Mouse (Mus musculus) heart, postnatal 0 days (tissue): ENCODE results near the gene Ak9. TPM values are rescaled to one million over a fixed set of nuclear protein-coding genes. Genes with fewer than 3 reads are reported as not detected.

Experiments used
- ATAC-seq: fragments of 200-750 bp; cut with Nextera tagmentation; 2 replicates; pipeline ENCODE4 v1.8.0; 2017; ENCODE audit warnings: low read depth, moderate number of reproducible peaks, moderate library complexity; ENCODE audit not compliant: insufficient read depth
- DNase-seq: peaks from one replicate; pipeline ENCODE4 v3.0.0-alpha.2; 2016; ENCODE audit warnings: low spot score
- H3K27ac ChIP-seq: fragments of 300-500 bp; sonication (generic); 2 replicates; pipeline ENCODE4 v1.5.1; 2014; ENCODE audit warnings: low read depth, mild to moderate bottlenecking
- H3K27me3 ChIP-seq: fragments of 300-500 bp; sonication (generic); 2 replicates; pipeline ENCODE4 v1.6.1; 2014; ENCODE audit warnings: low read length, mixed read lengths; ENCODE audit not compliant: control insufficient read depth, insufficient read depth
- H3K36me3 ChIP-seq: fragments of 300-500 bp; sonication (generic); replicated peaks from 2 replicates; pipeline ENCODE4 v1.6.1; 2014; ENCODE audit warnings: low read length, mixed read lengths; ENCODE audit not compliant: control insufficient read depth, insufficient read depth
- H3K4me1 ChIP-seq: fragments of 300-500 bp; sonication (generic); 2 replicates; pipeline ENCODE4 v1.6.1; 2014; ENCODE audit warnings: antibody characterized with exemption; ENCODE audit not compliant: control insufficient read depth, insufficient read depth
- H3K4me2 ChIP-seq: fragments of 300-500 bp; sonication (generic); 2 replicates; pipeline ENCODE4 v1.6.1; 2014; ENCODE audit warnings: low read depth, mild to moderate bottlenecking, low read length, moderate library complexity
- H3K4me3 ChIP-seq: fragments of 300-500 bp; sonication (generic); 2 replicates; pipeline ENCODE4 v1.5.1; 2014; ENCODE audit warnings: low read depth, low read length
- H3K9ac ChIP-seq: fragments of 300-500 bp; sonication (generic); replicated peaks from 2 replicates; pipeline ENCODE4 v1.6.1; 2014; ENCODE audit warnings: low read depth, low read length, mixed read lengths
- H3K9me3 ChIP-seq: fragments of 300-500 bp; sonication (generic); replicated peaks from 2 replicates; pipeline ENCODE4 v1.6.1; 2016; ENCODE audit warnings: low read length; ENCODE audit not compliant: control insufficient read depth
- CTCF ChIP-seq: IDR thresholded peaks from 2 replicates; pipeline ENCODE4 v1.5.1; 2016; ENCODE audit warnings: antibody characterized with exemption, control low read depth, low read depth
- EP300 ChIP-seq: IDR thresholded peaks from 2 replicates; pipeline ENCODE4 v1.6.1; 2016; ENCODE audit warnings: antibody characterized with exemption, low read depth
- WGBS: fragments of 180-500 bp; shearing (Covaris S2); extraction: QIAGEN DNeasy Blood & Tissue Kit; methylation state at CpG from one replicate; pipeline ENCODE4 v1.1.7; 2014; 5-methylcytosine and 5-hydroxymethylcytosine counted together
- polyA plus RNA-seq: library from polyadenylated mRNA; unstranded; fragments of >200 nt; fragmentation: Nextera tagmentation; extraction: Ambion mirVana; gene quantifications from 2 replicates; pipeline ENCODE4 v1.2.1, GENCODE M21; 2015
- total RNA-seq: library from RNA; depleted of rRNA; stranded (reverse); fragments of >200 nt; gene quantifications from 2 replicates; pipeline ENCODE4 v1.2.3, GENCODE M21; 2014; ENCODE audit warnings: low replicate concordance

The Ak9 gene
- total and polyA plus RNA-seq, 2 experiments from 2014 or later: 0.23 to 0.29 TPM

DNA sequence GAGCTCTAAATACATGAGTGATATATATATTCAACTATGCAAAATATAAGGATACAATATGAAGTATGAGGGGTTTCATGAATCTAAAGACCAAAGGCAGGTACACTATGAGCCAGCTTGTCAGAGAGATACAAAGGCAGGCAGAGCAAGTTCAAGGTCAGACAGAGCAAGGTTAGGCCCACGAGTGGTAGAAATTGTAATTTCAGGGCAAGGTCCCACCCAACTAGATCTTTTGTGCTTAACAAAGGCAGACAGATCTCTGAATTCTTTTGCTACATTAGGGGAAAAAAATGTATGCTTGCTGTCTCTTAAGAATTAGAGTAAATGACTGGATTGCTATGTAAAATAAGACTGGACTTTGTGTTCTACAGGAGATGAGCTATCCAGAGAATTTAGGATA lies 3.6 kb upstream of the Ak9 start:
- Histone ChIP-seq H3K27me3 (no peaks in the 10 kb centered on the region), H3K4me3 (no peak overlapping the region), H3K36me3 (no peaks in the 10 kb centered on the region), H3K4me2 (no peak overlapping the region), H3K9ac (no peak overlapping the region), H3K9me3 (no peaks in the 10 kb centered on the region), H3K4me1 (peaks cover 14% of the 10 kb centered on the region), H3K27ac (peak overlapping the region; percentile 20; the same call in 1 of the 2 replicates)
- TF ChIP-seq CTCF (no peak), EP300 (no peak)
- ATAC-seq (no peak), DNase-seq (no peak)
- 30% methylated on average over 1 of the region's 1 CpGs for WGBS

DNA sequence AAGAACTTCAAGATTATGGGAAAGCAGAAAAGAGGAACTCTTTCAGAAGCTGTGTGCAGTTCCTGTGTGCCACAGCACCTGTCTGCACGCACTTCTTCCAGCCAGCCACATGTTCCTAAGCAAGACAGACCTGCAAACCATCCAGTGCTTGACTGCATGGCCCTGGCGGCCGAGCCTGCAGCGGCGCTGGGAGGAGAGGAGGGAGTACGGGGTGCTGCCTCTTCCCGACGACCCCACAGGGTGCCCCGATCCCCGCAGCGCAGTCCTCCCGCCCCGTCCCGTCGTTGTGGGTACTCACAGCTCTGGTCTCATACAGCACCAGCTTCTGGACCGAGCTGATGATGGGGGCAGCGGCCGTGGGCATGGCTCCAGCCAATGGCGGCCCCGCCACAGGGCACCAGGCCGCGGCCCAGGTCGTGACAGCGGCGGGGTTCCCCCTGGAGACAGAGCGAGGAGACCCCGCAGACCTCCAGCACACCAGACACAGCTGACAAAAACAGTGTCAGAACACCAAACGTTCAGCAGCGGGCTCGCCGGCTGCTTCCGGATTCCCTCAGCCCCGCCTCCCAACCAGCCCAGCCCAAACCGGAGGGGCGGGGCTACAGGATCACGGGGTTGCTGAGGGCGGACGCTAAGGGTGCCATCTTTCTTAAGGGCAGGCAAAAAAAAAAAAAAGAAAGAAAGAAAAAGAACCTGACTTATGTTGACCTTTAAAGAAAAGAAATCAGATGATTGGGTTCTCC lies 920 bp upstream of the Ak9 start, which contains the start of gene Fig4:
Fig4 (minus strand) TSS at position 572 of the 743 bp plus-strand sequence.
- peak within 1 kb of the TSS; percentile 96 for H3K4me2 ChIP-seq
- peak within 1 kb of the TSS; percentile 87 for H3K9ac ChIP-seq
- WGBS: under 1% methylated on average over 38 of the region's 38 CpGs
- DNase-seq (peak; percentile 92), ATAC-seq (peak; percentile 92)
- no peaks in the 10 kb centered on the region for H3K36me3 ChIP-seq
- H3K4me1 ChIP-seq: peaks cover 14% of the 10 kb centered on the region
- TF ChIP-seq CTCF: no peak
- no peak for TF ChIP-seq EP300
- no peaks in the 10 kb centered on the region for H3K9me3 ChIP-seq
- peak within 1 kb of the TSS; percentile 93 for H3K27ac ChIP-seq
- H3K4me3 ChIP-seq: peak within 1 kb of the TSS; percentile 95
- H3K27me3 ChIP-seq: no peaks in the 10 kb centered on the region

- no peaks in the 10 kb centered on the region for H3K27me3 ChIP-seq
- no peak overlapping the region for H3K4me2 ChIP-seq
- no peak overlapping the region for H3K9ac ChIP-seq
- TF ChIP-seq CTCF: no peak
- TF ChIP-seq EP300: no peak
- no peak overlapping the region for H3K27ac ChIP-seq
- no peak overlapping the region for H3K4me3 ChIP-seq
- 68% methylated on average over 9 of the region's 9 CpGs for WGBS
- DNase-seq (no peak), ATAC-seq (no peak)
- H3K36me3 ChIP-seq: no peaks in the 10 kb centered on the region
- peaks cover 7% of the 10 kb centered on the region for H3K4me1 ChIP-seq
- no peaks in the 10 kb centered on the region for H3K9me3 ChIP-seq
These were observed 1.2 kb downstream of the Ak9 start for GRCm38 (mm10) chr10:41304961-41305455.

GRCm38 (mm10) chr10:41308205-41308604 lies 4.4 kb downstream of the Ak9 start:
- Histone ChIP-seq H3K4me2 (no peak overlapping the region), H3K27ac (no peak overlapping the region), H3K27me3 (no peaks in the 10 kb centered on the region), H3K4me1 (no peaks in the 10 kb centered on the region), H3K36me3 (no peaks in the 10 kb centered on the region), H3K9me3 (no peaks in the 10 kb centered on the region), H3K9ac (no peak overlapping the region), H3K4me3 (no peak overlapping the region)
- TF ChIP-seq CTCF (no peak), EP300 (no peak)
- no peak for DNase-seq
- WGBS: 82% methylated on average over 4 of the region's 4 CpGs
- no peak for ATAC-seq

- no peak for DNase-seq
- Histone ChIP-seq H3K4me3 (no peak overlapping the region), H3K4me2 (no peak overlapping the region), H3K36me3 (no peaks in the 10 kb centered on the region), H3K4me1 (no peaks in the 10 kb centered on the region), H3K9me3 (no peaks in the 10 kb centered on the region), H3K9ac (no peak overlapping the region), H3K27ac (no peak overlapping the region), H3K27me3 (no peaks in the 10 kb centered on the region)
- no peak for ATAC-seq
- TF ChIP-seq CTCF (no peak), EP300 (no peak)
- 82% methylated on average over 3 of the region's 3 CpGs for WGBS
These were observed 12.1 kb downstream of the Ak9 start for GRCm38 (mm10) chr10:41315866-41316265.
